Mouse (Mus musculus) G1E (cell line): ENCODE results near the gene Nenf. TPM values are rescaled to one million over a fixed set of nuclear protein-coding genes. Genes with fewer than 3 reads are reported as not detected.
A peak's percentile ranks its signal among the peaks of the same experiment; 100 is the strongest.

Source experiments
- ATAC-seq: 2 replicates; pipeline ENCODE4 v1.8.0; 2016; ENCODE audit warnings: mild to moderate bottlenecking; ENCODE audit not compliant: insufficient number of reproducible peaks, poor library complexity, low FRiP score, severe bottlenecking; ENCODE audit errors: extremely low read depth
- DNase-seq: peaks from one replicate; pipeline ENCODE4 v3.0.0; 2012; ENCODE audit warnings: low spot score
- H3K27me3 ChIP-seq: 2 replicates; pipeline ENCODE4 v1.6.1; 2012; ENCODE audit warnings: mild to moderate bottlenecking, low read length, inconsistent platforms; ENCODE audit not compliant: insufficient read depth
- H3K36me3 ChIP-seq: replicated peaks from 2 replicates; pipeline ENCODE3; 2012; ENCODE audit warnings: mild to moderate bottlenecking, inconsistent platforms
- H3K4me1 ChIP-seq: 2 replicates; pipeline ENCODE4 v1.6.1; 2012; ENCODE audit warnings: low read depth, low read length, inconsistent platforms, mixed read lengths; ENCODE audit not compliant: insufficient read depth
- H3K4me3 ChIP-seq: 2 replicates; pipeline ENCODE4 v1.5.1; 2012; ENCODE audit warnings: low read depth, mild to moderate bottlenecking, inconsistent platforms, low read length, moderate library complexity, mixed read lengths
- H3K9me3 ChIP-seq: replicated peaks from 2 replicates; pipeline ENCODE4 v1.6.1; 2012; ENCODE audit warnings: inconsistent platforms
- CTCF ChIP-seq: IDR thresholded peaks from 2 replicates; pipeline ENCODE4 v1.5.1; 2012; ENCODE audit warnings: low read depth, low read length, inconsistent platforms, mixed read lengths
- GATA1 ChIP-seq: IDR thresholded peaks from 2 replicates; pipeline ENCODE4 v1.6.1; 2012; ENCODE audit warnings: borderline replicate concordance, low read length, inconsistent platforms, mixed read lengths
- GATA2 ChIP-seq: IDR thresholded peaks from 2 replicates; pipeline ENCODE4 v1.6.1; 2012; ENCODE audit warnings: low read depth, low read length, inconsistent platforms, borderline replicate concordance
- POLR2AphosphoS5 ChIP-seq: IDR thresholded peaks from 2 replicates; pipeline ENCODE4 v1.6.1; 2012; ENCODE audit warnings: low read depth, low read length, inconsistent platforms; ENCODE audit not compliant: insufficient replicate concordance
- TAL1 ChIP-seq: conservative IDR thresholded peaks from 2 replicates; pipeline ENCODE4 v1.6.1; 2012; ENCODE audit warnings: low read depth, low read length, inconsistent platforms, mixed read lengths
- polyA plus RNA-seq: library from polyadenylated mRNA; stranded (reverse); fragments of >175 nt; gene quantifications from 2 replicates; pipeline ENCODE4 v1.2.3, GENCODE M21; 2012
- total RNA-seq, 2 experiments: library from RNA; stranded (forward) in 1 of 2; stranded (reverse) in 1 of 2; fragments of 200-1000 nt in 1 of 2; fragments of >200 nt in 1 of 2; fragmentation: Nextera tagmentation in 1 of 2; gene quantifications; 2 replicates each; pipeline ENCODE4 v1.2.3; 2014 to 2017

Gene Nenf
- total and polyA plus RNA-seq, 3 experiments: 24.7 to 52.0 (median 50.9) TPM

DNA sequence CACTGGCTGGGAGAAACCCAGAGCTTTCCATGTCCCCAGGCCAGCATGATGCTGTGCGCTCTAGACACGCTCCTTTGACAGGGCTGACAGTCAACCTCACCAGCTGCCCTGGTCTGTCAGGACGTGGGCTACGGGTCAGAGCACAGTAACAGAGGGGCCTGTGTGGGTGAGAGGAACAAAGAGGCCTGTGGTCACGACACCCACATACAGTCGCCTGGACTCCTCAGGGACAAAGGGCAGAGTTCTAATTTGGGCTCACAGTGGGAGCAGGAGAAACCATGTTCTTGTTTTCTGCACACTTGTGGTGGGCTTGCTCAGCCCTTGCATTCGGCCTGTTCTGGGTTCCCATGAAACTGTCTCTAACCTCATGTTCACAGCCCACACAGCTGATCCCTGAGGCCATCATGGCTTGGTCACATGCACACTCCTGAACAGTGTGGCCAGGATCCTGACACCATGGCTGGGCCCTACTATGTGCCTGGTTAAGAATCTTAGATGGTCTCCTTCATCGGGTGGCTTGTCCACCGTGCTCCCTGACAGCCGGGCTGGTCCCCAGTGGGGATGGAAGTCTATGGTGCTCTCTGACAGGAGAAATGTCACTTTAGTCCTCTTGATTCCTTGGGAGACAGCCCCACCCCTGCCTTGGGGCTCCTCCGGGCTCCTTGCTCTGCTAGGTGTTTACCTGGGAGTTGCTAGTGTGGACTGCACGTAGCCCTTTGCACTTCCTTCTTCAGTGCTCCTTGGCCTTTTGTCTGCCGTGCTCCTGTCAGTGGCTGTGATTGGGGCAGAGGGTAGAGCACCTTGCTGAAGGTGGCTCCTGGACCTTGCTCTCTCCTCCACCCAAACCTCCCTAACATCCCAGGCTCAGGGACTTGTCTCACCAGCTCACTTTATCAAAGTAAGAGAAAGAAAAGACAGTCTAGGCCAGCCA is 34.6 kb downstream of the Nenf start:
- Histone ChIP-seq H3K4me1 (no peaks in the 10 kb centered on the region), H3K9me3 (no peaks in the 10 kb centered on the region), H3K27me3 (peaks cover 40% of the 10 kb centered on the region), H3K36me3 (no peaks in the 10 kb centered on the region), H3K4me3 (no peak overlapping the region)
- no peak for ATAC-seq
- TF ChIP-seq CTCF: no peak
- no peak for TF ChIP-seq TAL1
- no peak for TF ChIP-seq GATA2
- no peak for TF ChIP-seq GATA1
- TF ChIP-seq POLR2AphosphoS5: no peak
- no peak for DNase-seq

DNA sequence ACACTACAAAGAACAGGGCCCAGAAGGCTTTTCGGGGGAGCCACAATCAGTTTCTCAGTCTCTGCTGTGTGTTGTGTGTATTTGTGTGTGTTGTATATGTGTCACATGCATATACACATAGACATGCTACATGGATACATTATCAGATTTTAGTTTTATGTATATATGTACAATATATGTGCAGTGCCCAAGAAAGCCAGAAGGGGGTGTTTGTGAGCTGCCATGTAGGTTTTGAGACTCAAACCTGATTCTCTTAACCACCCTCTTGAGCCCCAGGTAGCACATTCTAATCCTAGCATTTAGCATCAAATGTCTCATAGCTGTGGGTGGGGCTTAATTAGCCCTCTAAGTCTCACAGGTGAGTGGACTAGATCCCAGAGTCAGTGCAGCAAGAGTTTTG is 35.7 kb downstream of the Nenf start:
- Histone ChIP-seq H3K9me3 (no peaks in the 10 kb centered on the region), H3K36me3 (no peaks in the 10 kb centered on the region), H3K27me3 (peaks cover 40% of the 10 kb centered on the region), H3K4me1 (0 out of 2 replicates have a peak, but pooled peaks cover 2% of the 10 kb centered on the region), H3K4me3 (no peak overlapping the region)
- no peak for DNase-seq
- TF ChIP-seq POLR2AphosphoS5 (no peak), CTCF (0 out of 2 replicates have a peak, but pooled peaks have one; percentile 10)
- ATAC-seq: no peak

DNA sequence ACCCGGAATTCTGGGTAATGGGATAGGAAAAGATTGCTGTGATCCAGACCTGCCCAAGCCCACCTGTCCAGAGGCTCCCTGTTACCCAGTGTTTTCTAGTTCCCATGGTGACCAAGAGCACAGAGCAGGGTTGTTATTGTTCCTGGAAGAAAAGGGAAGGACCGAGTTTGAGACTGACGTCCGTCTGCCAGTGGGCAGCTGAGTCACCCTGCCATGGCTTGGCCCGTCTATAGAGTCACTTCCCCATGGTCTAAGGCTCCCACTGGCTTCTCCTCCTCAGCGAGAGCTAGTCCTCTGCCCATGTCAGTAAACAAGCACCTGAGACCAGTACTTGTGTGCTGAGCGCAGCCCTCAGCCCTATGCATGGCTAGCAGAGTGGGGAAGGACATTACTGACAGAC is 36.8 kb downstream of the Nenf start:
- 0 out of 2 replicates have a peak, but pooled peaks cover 2% of the 10 kb centered on the region for H3K4me1 ChIP-seq
- H3K27me3 ChIP-seq: peaks cover 40% of the 10 kb centered on the region
- ATAC-seq: peak; percentile 60
- H3K9me3 ChIP-seq: no peaks in the 10 kb centered on the region
- no peak for DNase-seq
- H3K4me3 ChIP-seq: no peak overlapping the region
- H3K36me3 ChIP-seq: no peaks in the 10 kb centered on the region
- no peak for TF ChIP-seq GATA2
- no peak for TF ChIP-seq TAL1
- TF ChIP-seq POLR2AphosphoS5: no peak
- TF ChIP-seq CTCF: no peak
- TF ChIP-seq GATA1: no peak

DNA sequence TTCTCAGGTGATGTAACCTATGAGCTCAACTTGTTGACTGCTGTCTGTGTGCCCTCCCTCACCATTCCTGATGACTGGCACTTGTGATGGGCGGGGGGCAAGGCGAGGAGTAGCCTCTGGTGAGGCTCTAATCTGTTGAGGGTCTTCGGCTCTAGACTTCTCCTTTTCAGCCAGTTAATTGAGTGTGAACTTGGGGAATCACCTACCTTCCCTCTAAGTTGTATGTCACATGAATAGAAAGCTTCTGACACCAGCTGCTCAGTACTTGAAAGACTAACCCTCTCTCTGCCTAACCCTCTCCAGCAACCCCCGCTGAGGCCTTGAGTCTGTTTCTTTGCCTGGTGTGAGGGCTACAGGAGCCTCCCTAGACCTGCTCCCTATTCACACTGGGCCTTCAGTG is 39.7 kb downstream of the Nenf start:
- Histone ChIP-seq H3K27me3 (peaks cover 33% of the 10 kb centered on the region), H3K4me1 (0 out of 2 replicates have a peak, but pooled peaks cover 2% of the 10 kb centered on the region), H3K9me3 (no peaks in the 10 kb centered on the region), H3K36me3 (no peaks in the 10 kb centered on the region), H3K4me3 (no peak overlapping the region)
- DNase-seq (no peak), ATAC-seq (no peak)
- TF ChIP-seq GATA1: no peak
- TF ChIP-seq CTCF: no peak
- no peak for TF ChIP-seq GATA2
- no peak for TF ChIP-seq TAL1
- TF ChIP-seq POLR2AphosphoS5: no peak

DNA sequence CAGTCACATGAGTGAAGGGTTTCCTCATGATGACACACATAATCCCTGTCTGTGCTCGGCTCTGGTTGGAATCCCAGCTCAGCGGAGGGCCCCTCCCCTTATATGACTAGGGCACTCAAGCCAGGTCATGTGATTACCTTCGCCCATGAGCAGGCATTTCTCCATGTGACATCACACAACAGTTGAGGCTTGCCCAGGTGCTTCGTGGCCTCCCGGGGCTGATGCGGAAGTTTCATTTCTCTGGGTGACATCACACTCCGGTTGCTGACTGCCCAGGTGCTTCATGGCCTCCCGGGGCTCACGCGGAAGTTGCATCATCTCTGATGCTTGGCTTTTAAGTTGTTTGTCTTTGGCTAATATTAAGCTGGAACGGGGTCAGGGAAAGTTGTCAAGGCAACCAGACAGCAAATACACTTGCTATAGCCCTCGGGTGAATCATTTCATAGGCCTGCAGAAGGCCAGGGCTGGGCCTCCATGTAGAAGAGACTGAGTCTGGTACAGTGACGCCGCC is 40.4 kb downstream of the Nenf start:
- peaks cover 26% of the 10 kb centered on the region for H3K27me3 ChIP-seq
- 0 out of 2 replicates have a peak, but pooled peaks cover 2% of the 10 kb centered on the region for H3K4me1 ChIP-seq
- no peak for ATAC-seq
- DNase-seq: no peak
- H3K4me3 ChIP-seq: no peak overlapping the region
- H3K9me3 ChIP-seq: no peaks in the 10 kb centered on the region
- no peaks in the 10 kb centered on the region for H3K36me3 ChIP-seq
- TF ChIP-seq GATA1: no peak
- TF ChIP-seq POLR2AphosphoS5: no peak
- TF ChIP-seq CTCF: no peak
- no peak for TF ChIP-seq GATA2
- TF ChIP-seq TAL1: no peak

DNA sequence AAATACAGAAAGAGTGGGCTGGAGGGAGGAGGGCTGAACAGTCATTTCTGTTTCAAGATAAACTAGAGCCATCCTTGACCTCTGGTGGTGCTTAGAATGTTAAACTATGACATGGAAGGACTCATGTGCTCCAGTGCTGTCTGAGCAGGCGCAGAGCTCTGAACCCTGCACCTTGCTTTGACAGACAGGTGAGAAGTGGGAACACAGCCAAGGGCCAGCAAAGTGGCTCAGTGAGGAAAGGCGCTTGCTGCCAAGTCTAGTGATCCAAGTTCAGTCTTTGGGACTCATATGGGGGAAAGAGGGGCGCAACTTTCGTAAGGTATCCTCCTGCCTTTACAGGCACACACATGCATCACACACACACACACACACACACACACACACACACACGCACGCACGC is 41.8 kb downstream of the Nenf start:
- no peaks in the 10 kb centered on the region for H3K9me3 ChIP-seq
- H3K27me3 ChIP-seq: peaks cover 19% of the 10 kb centered on the region
- no peak for DNase-seq

More for the DNA sequence above, 41.8 kb downstream of the Nenf start:
- no peak for ATAC-seq
- TF ChIP-seq CTCF (no peak), TAL1 (no peak), POLR2AphosphoS5 (no peak), GATA2 (no peak), GATA1 (no peak)
- H3K36me3 ChIP-seq: no peaks in the 10 kb centered on the region
- H3K4me3 ChIP-seq: no peak overlapping the region
- H3K4me1 ChIP-seq: 0 out of 2 replicates have a peak, but pooled peaks cover 2% of the 10 kb centered on the region
